Mouse (Mus musculus): ENCODE measurements around the gene Gipr.

- no peak for TF ChIP-seq CTCF (IDR thresholded peaks at IDR 0.05; ENCODE audit: extremely low read depth, insufficient read depth, insufficient read length, insufficient replicate concordance)
- no peak for TF ChIP-seq POLR2A (IDR thresholded peaks at IDR 0.05; ENCODE audit: low read depth, low read length)
Observed at GRCm38 (mm10) chr7:19165656-19166423, at the start of gene Gipr.

Data from spleen, adult 2 months (tissue).